Mouse (Mus musculus) left cerebral cortex, adult 2 months (tissue): ENCODE results near the gene Psma3. TPM values are rescaled to one million over a fixed set of nuclear protein-coding genes. Genes with fewer than 3 reads are reported as not detected.
"Not testable (repeated sequence)": the region's sequence is repeated elsewhere in the genome, so short reads cannot be mapped to it uniquely, and the experiment has no call there.

Experiments
- DNase-seq, 2 experiments: peaks; one replicate each; pipeline ENCODE4 v3.0.0; 2021 to 2022; ENCODE audit warnings: low spot score in 2 of 2, mixed read lengths in 1 of 2; ENCODE audit errors: extremely low spot score in 1 of 2
- H3K27ac ChIP-seq: fragments of 200-600 bp; 2 replicates; pipeline ENCODE4 v1.8.1; 2022
- H3K4me3 ChIP-seq: fragments of 200-600 bp; 2 replicates; pipeline ENCODE4 v1.8.1; 2022
- CTCF ChIP-seq: fragments of 200-600 bp; IDR thresholded peaks from 2 replicates; pipeline ENCODE4 v1.8.1; 2022; ENCODE audit warnings: antibody characterized with exemption, mild to moderate bottlenecking, moderate library complexity
- intact Hi-C: fragments of 180-260 bp; cut with DNase I; formaldehyde crosslinking; loops from one replicate; pipeline ENCODE4 v1.15.1; 2025
- total RNA-seq, 2 experiments: library from RNA; stranded (reverse); gene quantifications; 2 replicates each; pipeline ENCODE4 v1.2.3; 2021

Psma3 gene
- total RNA-seq, 2 experiments from 2014 or later, result 170 to 185 TPM

GRCm38 (mm10) chr12:71024411-71024810 lies 50.0 kb downstream of the Psma3 start:
- no peak for TF ChIP-seq CTCF
- H3K27ac ChIP-seq, result no peak overlapping the region
- intact Hi-C loops, result no loop called here
- no peak for DNase-seq
- H3K4me3 ChIP-seq, result no peak overlapping the region

- DNase-seq, intact Hi-C loops, H3K4me3 ChIP-seq: not testable (repeated sequence)
Measured at GRCm38 (mm10) chr12:71028265-71028664, 53.8 kb downstream of the Psma3 start.

GRCm38 (mm10) chr12:71030260-71030659 lies 55.8 kb downstream of the Psma3 start:
- Histone ChIP-seq H3K27ac (no peak overlapping the region), H3K4me3 (no peak overlapping the region)
- DNase-seq, result no peak
- intact Hi-C loops, result no loop called here
- no peak for TF ChIP-seq CTCF

More at GRCm38 (mm10) chr12:71028265-71028664, 53.8 kb downstream of the Psma3 start:
- H3K27ac ChIP-seq, result not testable (repeated sequence)

- intact Hi-C loops, result no loop called here
- Histone ChIP-seq H3K27ac (no peak overlapping the region), H3K4me3 (no peak overlapping the region)
- no peak for DNase-seq
- TF ChIP-seq CTCF, result no peak
Measured at GRCm38 (mm10) chr12:71030722-71031121, 56.3 kb downstream of the Psma3 start.

GRCm38 (mm10) chr12:71035826-71036225 lies 61.4 kb downstream of the Psma3 start:
- Histone ChIP-seq H3K4me3 (no peak overlapping the region), H3K27ac (no peak overlapping the region)
- no peak for DNase-seq
- no peak for TF ChIP-seq CTCF
- intact Hi-C loops, result no loop called here

GRCm38 (mm10) chr12:71036729-71037404 lies 62.4 kb downstream of the Psma3 start:
- Histone ChIP-seq H3K4me3 (no peak overlapping the region), H3K27ac (no peak overlapping the region)
- intact Hi-C loops, result no loop called here
- TF ChIP-seq CTCF, result no peak
- DNase-seq, result no peak

GRCm38 (mm10) chr12:71040462-71040861 lies 66.0 kb downstream of the Psma3 start:
- H3K4me3 ChIP-seq, result no peak overlapping the region
- intact Hi-C loops, result no loop called here
- no peak overlapping the region for H3K27ac ChIP-seq
- no peak for DNase-seq
- TF ChIP-seq CTCF, result no peak

GRCm38 (mm10) chr12:71042451-71042850 lies 68.0 kb downstream of the Psma3 start:
- no peak for TF ChIP-seq CTCF
- no peak overlapping the region for H3K4me3 ChIP-seq
- intact Hi-C loops, result no loop called here
- no peak for DNase-seq
- H3K27ac ChIP-seq, result no peak overlapping the region

GRCm38 (mm10) chr12:71043571-71043970 lies 69.2 kb downstream of the Psma3 start:
- intact Hi-C loops, result no loop called here
- TF ChIP-seq CTCF, result no peak
- H3K4me3 ChIP-seq, result no peak overlapping the region
- no peak overlapping the region for H3K27ac ChIP-seq
- no peak for DNase-seq

GRCm38 (mm10) chr12:71044488-71044887 lies 70.1 kb downstream of the Psma3 start:
- no peak overlapping the region for H3K27ac ChIP-seq
- no peak for DNase-seq

More at GRCm38 (mm10) chr12:71044488-71044887, 70.1 kb downstream of the Psma3 start:
- intact Hi-C loops, result no loop called here
- TF ChIP-seq CTCF, result no peak
- no peak overlapping the region for H3K4me3 ChIP-seq

Other genes with a start within 250 kb of the Psma3 start
- 10 to 100 TPM; 47.7 to 62.4 TPM for gene Frmd6, start 149.1 kb upstream of the Psma3 start, total RNA-seq
- gene Actr10, start 36.8 kb upstream of the Psma3 start, total RNA-seq, result 100 to 1,000 TPM; 138 to 163 TPM
- 10 to 100 TPM; 35.2 to 36.4 TPM for gene Arid4a, start 41.4 kb downstream of the Psma3 start, total RNA-seq
- not detected for gene Tomm20l, start 136.8 kb downstream of the Psma3 start, total RNA-seq
- 10 to 100 TPM; 60.3 to 63.6 TPM for gene Timm9, start 162.1 kb downstream of the Psma3 start, total RNA-seq
- gene 2700049A03Rik, start 162.2 kb downstream of the Psma3 start, total RNA-seq, result 1 to 10 TPM; 5.6 to 5.7 TPM